Mouse (Mus musculus) heart, adult 2 months (tissue): Measurements from ENCODE around the gene Tmem8b. TPM values are rescaled to one million over a fixed set of nuclear protein-coding genes. Genes with fewer than 3 reads are reported as not detected.
A peak's percentile ranks its signal among the peaks of the same experiment; 100 is the strongest.

Experiments used
- DNase-seq, 2 experiments: peaks; one replicate each; pipeline ENCODE4 v3.0.0; 2021
- H3K27ac ChIP-seq: fragments of 200-600 bp; 2 replicates; pipeline ENCODE4 v1.8.1; 2022
- H3K27me3 ChIP-seq: fragments of 200-500 bp; 2 replicates; pipeline ENCODE4 v1.6.1; 2012; ENCODE audit warnings: mild to moderate bottlenecking, low read length, inconsistent platforms, mixed read lengths; ENCODE audit not compliant: control insufficient read depth, insufficient read depth
- H3K36me3 ChIP-seq: fragments of 200-500 bp; 2 replicates; pipeline ENCODE4 v1.6.1; 2012; ENCODE audit warnings: low read length, inconsistent platforms; ENCODE audit not compliant: control insufficient read depth, insufficient read depth
- H3K4me1 ChIP-seq: fragments of 200-500 bp; 2 replicates; pipeline ENCODE4 v1.6.1; 2011; ENCODE audit warnings: low read length; ENCODE audit not compliant: control insufficient read depth, insufficient read depth
- H3K4me3 ChIP-seq: fragments of 200-600 bp; 2 replicates; pipeline ENCODE4 v1.8.1; 2022
- H3K79me2 ChIP-seq: fragments of 200-500 bp; replicated peaks from 2 replicates; pipeline ENCODE4 v1.6.1; 2012; ENCODE audit warnings: mild to moderate bottlenecking, inconsistent platforms, low read length, moderate library complexity, mixed read lengths; ENCODE audit not compliant: control insufficient read depth, insufficient read depth
- H3K9ac ChIP-seq: fragments of 200-500 bp; 2 replicates; pipeline ENCODE4 v1.6.1; 2012; ENCODE audit warnings: low read depth, mild to moderate bottlenecking, control low read depth, inconsistent platforms, low read length, mixed read lengths
- CTCF ChIP-seq: fragments of 200-600 bp; IDR thresholded peaks from 2 replicates; pipeline ENCODE4 v1.8.1; 2022; ENCODE audit warnings: antibody characterized with exemption, mild to moderate bottlenecking, moderate library complexity
- EP300 ChIP-seq: fragments of 200-500 bp; IDR thresholded peaks from 2 replicates; pipeline ENCODE4 v1.6.1; 2011; ENCODE audit warnings: low read depth, low read length, control low read depth; ENCODE audit not compliant: insufficient read depth
- POLR2A ChIP-seq: fragments of 200-500 bp; IDR thresholded peaks from 2 replicates; pipeline ENCODE4 v1.6.1; 2011; ENCODE audit warnings: mild to moderate bottlenecking, low read depth, low read length, control low read depth; ENCODE audit not compliant: insufficient read depth
- WGBS: fragments of 180-500 bp; shearing (Covaris S2); methylation state at CpG from one replicate; pipeline ENCODE4 v1.1.7; 2018; 5-methylcytosine and 5-hydroxymethylcytosine counted together
- intact Hi-C: fragments of 180-260 bp; cut with DNase I; formaldehyde crosslinking; loops from one replicate; pipeline ENCODE4 v1.15.1; 2025
- polyA plus RNA-seq: library from polyadenylated mRNA; depleted of rRNA; stranded (reverse); fragments of >200 nt; gene quantifications from 2 replicates; pipeline ENCODE4 v1.2.3, GENCODE M21; 2012
- total RNA-seq, 2 experiments: library from RNA; stranded (reverse); gene quantifications; 2 replicates each; pipeline ENCODE4 v1.2.3; 2021

The Tmem8b gene
- total and polyA plus RNA-seq, 3 experiments, result 17.9 to 21.1 (median 18.2) TPM

DNA sequence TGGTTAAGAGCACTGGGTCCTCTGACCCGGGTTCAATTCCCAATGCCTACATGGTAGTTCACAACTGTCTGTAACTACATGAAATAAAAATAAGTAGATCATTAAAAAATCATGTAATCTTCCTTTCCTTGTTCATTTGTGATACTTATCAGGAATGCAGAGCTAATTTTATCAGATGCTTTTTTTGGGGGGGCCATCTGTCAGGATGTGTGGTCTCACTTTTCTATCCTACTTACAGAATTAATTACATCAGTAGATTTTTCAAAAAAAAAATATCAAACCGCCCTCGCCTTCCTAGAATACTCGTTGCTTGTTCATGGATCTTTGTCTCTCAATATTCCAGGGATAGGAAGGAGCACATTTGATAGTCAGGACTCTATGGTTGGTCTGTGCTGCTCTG is 53.4 kb downstream of the Tmem8b start:
- intact Hi-C loops, result loop anchor here (2.0 kb wide), 1 partner anchor 139 kb away; no protein-coding TSS in a partner anchor
- no peak for TF ChIP-seq EP300
- TF ChIP-seq POLR2A, result no peak
- no peak for TF ChIP-seq CTCF
- Histone ChIP-seq H3K36me3 (no peaks in the 10 kb centered on the region), H3K4me3 (no peak overlapping the region), H3K9ac (no peak overlapping the region), H3K27me3 (no peaks in the 10 kb centered on the region), H3K79me2 (no peaks in the 10 kb centered on the region), H3K4me1 (peaks cover 8% of the 10 kb centered on the region), H3K27ac (no peak overlapping the region)
- 89% methylated on average over 4 of the region's 4 CpGs for WGBS
- DNase-seq, result no peak

DNA sequence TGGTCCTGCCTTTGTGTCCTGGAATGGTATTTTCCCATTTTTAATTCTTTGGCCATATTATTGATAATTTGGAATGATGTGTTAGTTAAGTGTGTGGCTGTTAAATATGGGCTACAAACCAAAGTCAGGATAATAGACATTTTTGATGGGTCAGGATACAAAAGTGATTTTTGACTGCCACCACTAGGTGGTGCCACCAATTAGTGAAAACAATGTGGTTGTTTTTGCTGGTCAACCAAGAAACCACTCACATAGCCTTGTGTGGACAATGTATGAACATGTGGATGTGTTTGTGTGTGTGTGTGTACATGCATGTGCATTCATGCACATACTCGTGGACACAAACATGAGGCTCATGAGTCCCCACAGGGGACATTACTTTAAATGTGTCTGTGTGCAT is 56.0 kb downstream of the Tmem8b start:
- H3K27me3 ChIP-seq, result no peaks in the 10 kb centered on the region
- peak; percentile 49 to 53 for DNase-seq
- H3K4me1 ChIP-seq, result peaks cover 24% of the 10 kb centered on the region
- H3K36me3 ChIP-seq, result no peaks in the 10 kb centered on the region
- H3K9ac ChIP-seq, result no peak overlapping the region
- no peaks in the 10 kb centered on the region for H3K79me2 ChIP-seq
- no peak overlapping the region for H3K4me3 ChIP-seq
- TF ChIP-seq POLR2A (no peak), EP300 (no peak), CTCF (peak; percentile 84)
- intact Hi-C loops, result loop anchor here (1.0 to 2.0 kb wide), 2 partner anchors 19 to 38 kb away; no protein-coding TSS in a partner anchor
- WGBS, result 8% methylated on average over 1 of the region's 1 CpGs
- H3K27ac ChIP-seq, result peak overlapping the region; percentile 31; the same call in 1 of the 2 replicates

- DNase-seq, result no peak
- peak overlapping the region; percentile 96 for H3K27ac ChIP-seq
- intact Hi-C loops, result no loop called here
Observed at GRCm38 (mm10) chr4:43726228-43726993, 57.6 kb downstream of the Tmem8b start.

GRCm38 (mm10) chr4:43726995-43727394 is 58.2 kb downstream of the Tmem8b start, which contains the start of gene Hrct1:
Gene Hrct1 (plus strand): TSS chr4:43727188.
- peak within 1 kb of the TSS; percentile 64 for H3K9ac ChIP-seq

More at GRCm38 (mm10) chr4:43726228-43726993, 57.6 kb downstream of the Tmem8b start:
- Histone ChIP-seq H3K79me2 (no peaks in the 10 kb centered on the region), H3K4me3 (0 out of 2 replicates have a peak overlapping the region, but pooled peaks have one; percentile 3), H3K27me3 (no peaks in the 10 kb centered on the region), H3K36me3 (no peaks in the 10 kb centered on the region), H3K9ac (peak overlapping the region; percentile 60), H3K4me1 (peaks cover 27% of the 10 kb centered on the region)
- WGBS, result 43% methylated on average over 12 of the region's 12 CpGs
- no peak for TF ChIP-seq POLR2A

GRCm38 (mm10) chr4:43727718-43728575 is 59.2 kb downstream of the Tmem8b start:
- intact Hi-C loops, result no loop called here
- Histone ChIP-seq H3K79me2 (no peaks in the 10 kb centered on the region), H3K27me3 (no peaks in the 10 kb centered on the region), H3K9ac (peak overlapping the region; percentile 64), H3K27ac (peak overlapping the region; percentile 96), H3K36me3 (no peaks in the 10 kb centered on the region), H3K4me1 (peaks cover 31% of the 10 kb centered on the region), H3K4me3 (peak overlapping the region; percentile 31)
- TF ChIP-seq EP300 (no peak), CTCF (no peak), POLR2A (no peak)
- DNase-seq, result peak in 1 of 2 experiments; percentile 70
- 46% methylated on average over 7 of the region's 7 CpGs for WGBS

More at GRCm38 (mm10) chr4:43726995-43727394, 58.2 kb downstream of the Tmem8b start, which contains the start of gene Hrct1:
- Histone ChIP-seq H3K4me3 (peak within 1 kb of the TSS; percentile 31), H3K4me1 (peaks cover 27% of the 10 kb centered on the region), H3K27me3 (no peaks in the 10 kb centered on the region), H3K27ac (peak within 1 kb of the TSS; percentile 96), H3K36me3 (no peaks in the 10 kb centered on the region), H3K79me2 (no peaks in the 10 kb centered on the region)
- intact Hi-C loops, result no loop called here
- whole genome bisulfite sequencing, result 32% methylated on average over 3 of the region's 3 CpGs
- peak; percentile 87 for TF ChIP-seq EP300
- TF ChIP-seq CTCF, result no peak
- peak; percentile 99 for TF ChIP-seq POLR2A
- DNase-seq, result peak; percentile 87 to 91
